Mouse (Mus musculus) thymus, adult 2 months (tissue): Measurements from ENCODE around the gene Rhebl1. TPM values are rescaled to one million over a fixed set of nuclear protein-coding genes. Genes with fewer than 3 reads are reported as not detected.

Experiments
- DNase-seq: peaks from one replicate; pipeline ENCODE4 v3.0.0; 2021
- H3K27ac ChIP-seq: fragments of 200-500 bp; 2 replicates; pipeline ENCODE4 v1.5.1; 2012; ENCODE audit warnings: low read length, control low read depth; ENCODE audit not compliant: control insufficient read depth, insufficient read depth
- H3K27me3 ChIP-seq: fragments of 200-500 bp; 2 replicates; pipeline ENCODE4 v1.6.1; 2012; ENCODE audit warnings: mild to moderate bottlenecking, low read length, moderate library complexity, mixed read lengths; ENCODE audit not compliant: control insufficient read depth, insufficient read depth
- H3K36me3 ChIP-seq: fragments of 200-500 bp; 2 replicates; pipeline ENCODE4 v1.6.1; 2012; ENCODE audit warnings: mild to moderate bottlenecking, low read length, moderate library complexity; ENCODE audit not compliant: control insufficient read depth, insufficient read depth
- H3K4me1 ChIP-seq: fragments of 200-500 bp; replicated peaks from 2 replicates; pipeline ENCODE4 v1.6.1; 2012; ENCODE audit warnings: low read length; ENCODE audit not compliant: control insufficient read depth, insufficient read depth
- H3K4me3 ChIP-seq: fragments of 200-500 bp; 2 replicates; pipeline ENCODE4 v1.5.1; 2012; ENCODE audit warnings: mild to moderate bottlenecking, low read length, control low read depth, moderate library complexity; ENCODE audit not compliant: control insufficient read depth, insufficient read depth
- CTCF ChIP-seq: fragments of 200-500 bp; IDR thresholded peaks from 2 replicates; pipeline ENCODE4 v1.5.1; 2012; ENCODE audit warnings: mild to moderate bottlenecking, control low read depth, low read length, moderate library complexity, borderline replicate concordance; ENCODE audit not compliant: control insufficient read depth, poor library complexity, insufficient read depth; ENCODE audit errors: extremely low read depth
- POLR2A ChIP-seq: fragments of 200-500 bp; IDR thresholded peaks from 2 replicates; pipeline ENCODE4 v1.6.1; 2012; ENCODE audit warnings: mild to moderate bottlenecking, low read length, control low read depth, moderate library complexity; ENCODE audit not compliant: control insufficient read depth, poor library complexity, insufficient read depth; ENCODE audit errors: extremely low read depth
- WGBS: fragments of 180-500 bp; shearing (Covaris S2); methylation state at CpG from one replicate; pipeline ENCODE4 v1.1.7; 2018; 5-methylcytosine and 5-hydroxymethylcytosine counted together
- polyA plus RNA-seq: library from polyadenylated mRNA; depleted of rRNA; stranded (reverse); fragments of >200 nt; gene quantifications from 2 replicates; pipeline ENCODE4 v1.2.3, GENCODE M21; 2012

Rhebl1 gene
- polyA plus RNA-seq, 1 experiment = 9.8 TPM

- Histone ChIP-seq H3K36me3 (peaks cover 93% of the 10 kb centered on the region), H3K4me1 (no peaks in the 10 kb centered on the region), H3K27me3 (no peaks in the 10 kb centered on the region), H3K4me3 (no peak overlapping the region), H3K27ac (no peak overlapping the region)
- 94% methylated on average over 9 of the region's 9 CpGs for WGBS
- TF ChIP-seq POLR2A (no peak), CTCF (no peak)
- DNase-seq = no peak
Observed at GRCm38 (mm10) chr15:98852071-98852470, 42.3 kb downstream of the Rhebl1 start.

- H3K36me3 ChIP-seq = peaks cover 93% of the 10 kb centered on the region
- H3K4me1 ChIP-seq = no peaks in the 10 kb centered on the region
- WGBS = 97% methylated on average over 21 of the region's 21 CpGs
- H3K27ac ChIP-seq = no peak overlapping the region
- DNase-seq = no peak
- no peaks in the 10 kb centered on the region for H3K27me3 ChIP-seq
- TF ChIP-seq CTCF = no peak
- no peak for TF ChIP-seq POLR2A
- no peak overlapping the region for H3K4me3 ChIP-seq
Observed at GRCm38 (mm10) chr15:98851229-98851818, 43.0 kb downstream of the Rhebl1 start.

GRCm38 (mm10) chr15:98850668-98851067 is 43.7 kb downstream of the Rhebl1 start:
- no peak for TF ChIP-seq CTCF
- no peak for TF ChIP-seq POLR2A
- Histone ChIP-seq H3K27ac (no peak overlapping the region), H3K4me3 (no peak overlapping the region), H3K4me1 (no peaks in the 10 kb centered on the region), H3K36me3 (peaks cover 93% of the 10 kb centered on the region), H3K27me3 (no peaks in the 10 kb centered on the region)
- WGBS = 96% methylated on average over 14 of the region's 14 CpGs
- DNase-seq = no peak

GRCm38 (mm10) chr15:98849956-98850600 is 44.3 kb downstream of the Rhebl1 start:
- DNase-seq = no peak
- no peak overlapping the region for H3K27ac ChIP-seq
- no peak overlapping the region for H3K4me3 ChIP-seq
- TF ChIP-seq CTCF = no peak
- no peak for TF ChIP-seq POLR2A
- no peaks in the 10 kb centered on the region for H3K4me1 ChIP-seq
- H3K36me3 ChIP-seq = peaks cover 93% of the 10 kb centered on the region
- whole genome bisulfite sequencing = 95% methylated on average over 16 of the region's 16 CpGs
- no peaks in the 10 kb centered on the region for H3K27me3 ChIP-seq

- Histone ChIP-seq H3K27me3 (no peaks in the 10 kb centered on the region), H3K36me3 (peaks cover 96% of the 10 kb centered on the region), H3K27ac (no peak overlapping the region), H3K4me1 (no peaks in the 10 kb centered on the region), H3K4me3 (no peak overlapping the region)
- no peak for TF ChIP-seq POLR2A
- no peak for TF ChIP-seq CTCF
- WGBS = 96% methylated on average over 11 of the region's 11 CpGs
- no peak for DNase-seq
Observed at GRCm38 (mm10) chr15:98849165-98849564, 45.2 kb downstream of the Rhebl1 start.

- TF ChIP-seq CTCF (no peak), POLR2A (no peak)
- 97% methylated on average over 8 of the region's 8 CpGs for WGBS
- Histone ChIP-seq H3K4me3 (no peak overlapping the region), H3K36me3 (peaks cover 91% of the 10 kb centered on the region), H3K4me1 (no peaks in the 10 kb centered on the region), H3K27me3 (no peaks in the 10 kb centered on the region), H3K27ac (no peak overlapping the region)
- no peak for DNase-seq
Observed at GRCm38 (mm10) chr15:98846140-98846539, 48.2 kb downstream of the Rhebl1 start.
